Mouse (Mus musculus) CH12.LX (cell line): Measurements from ENCODE around the gene Stk39. TPM values are rescaled to one million over a fixed set of nuclear protein-coding genes. Genes with fewer than 3 reads are reported as not detected.

Experiments
- DNase-seq: peaks from one replicate; pipeline ENCODE4 v3.0.0-alpha.2; 2013; ENCODE audit errors: extremely low read depth
- H3K27ac ChIP-seq: 2 replicates; pipeline ENCODE4 v1.5.1; 2012; ENCODE audit warnings: low read depth, mild to moderate bottlenecking, control low read depth, moderate library complexity; ENCODE audit not compliant: insufficient read depth
- H3K27me3 ChIP-seq: replicated peaks from 2 replicates; pipeline ENCODE3; 2012; ENCODE audit warnings: inconsistent platforms
- H3K36me3 ChIP-seq, 2 experiments: replicated peaks in 1 of 2; 2 replicates each; pipeline versions ENCODE3 to v1.6.1; 2012; ENCODE audit warnings: inconsistent platforms in 1 of 2, low read length in 1 of 2, mild to moderate bottlenecking in 1 of 2, mixed read lengths in 1 of 2, moderate library complexity in 1 of 2; ENCODE audit not compliant: control insufficient read depth in 1 of 2, insufficient read depth in 1 of 2
- H3K4me1 ChIP-seq, 2 experiments: 2 replicates each; pipeline ENCODE4 v1.6.1; 2012; ENCODE audit warnings: inconsistent platforms in 1 of 2, moderate library complexity in 1 of 2; ENCODE audit not compliant: insufficient read depth in 2 of 2, control insufficient read depth in 1 of 2
- H3K4me2 ChIP-seq: 2 replicates; pipeline ENCODE4 v1.6.1; 2012; ENCODE audit warnings: low read depth, mild to moderate bottlenecking, control low read depth; ENCODE audit not compliant: poor library complexity, insufficient read depth, severe bottlenecking
- H3K4me3 ChIP-seq, 3 experiments: fragments of 150-350 bp in 1 of 3; sonication (generic) in 1 of 3; replicated peaks in 1 of 3; 2 replicates each; pipeline versions ENCODE3 to v1.5.1; 2011 to 2012; ENCODE audit warnings: low read depth in 2 of 3, low read length in 2 of 3, mild to moderate bottlenecking in 2 of 3, moderate library complexity in 2 of 3, control low read depth in 1 of 3, improper control_type of control experiment in 1 of 3, inconsistent platforms in 1 of 3, mixed read lengths in 1 of 3; ENCODE audit not compliant: poor library complexity in 1 of 3
- H3K79me2 ChIP-seq: replicated peaks from 2 replicates; pipeline ENCODE4 v1.6.1; 2012; ENCODE audit warnings: mild to moderate bottlenecking, moderate library complexity; ENCODE audit not compliant: control insufficient read depth, poor library complexity, insufficient read depth, severe bottlenecking; ENCODE audit errors: extremely low read depth
- H3K9ac ChIP-seq: 2 replicates; pipeline ENCODE4 v1.6.1; 2012; ENCODE audit warnings: low read depth, mild to moderate bottlenecking, control low read depth, moderate library complexity; ENCODE audit not compliant: insufficient read depth
- H3K9me3 ChIP-seq: replicated peaks from 2 replicates; pipeline ENCODE3; 2012; ENCODE audit warnings: low read length, inconsistent platforms, mixed read lengths
- CHD1 ChIP-seq: IDR thresholded peaks from 2 replicates; pipeline ENCODE4 v1.6.1; 2012; ENCODE audit warnings: low read depth, low read length, improper control_type of control experiment, inconsistent platforms
- E2F4 ChIP-seq: IDR thresholded peaks from 2 replicates; pipeline ENCODE4 v1.6.1; 2011; ENCODE audit warnings: low read depth, low read length, improper control_type of control experiment; ENCODE audit not compliant: insufficient replicate concordance
- ELF1 ChIP-seq: IDR thresholded peaks from 2 replicates; pipeline ENCODE4 v1.6.1; 2014; ENCODE audit warnings: low read depth, mild to moderate bottlenecking, inconsistent platforms, low read length, improper control_type of control experiment
- EP300 ChIP-seq: IDR thresholded peaks from 2 replicates; pipeline ENCODE4 v1.6.1; 2011; ENCODE audit warnings: low read length, improper control_type of control experiment
- ETS1 ChIP-seq: conservative IDR thresholded peaks from 2 replicates; pipeline ENCODE4 v1.6.1; 2012; ENCODE audit warnings: low read depth, mild to moderate bottlenecking, inconsistent platforms, low read length, improper control_type of control experiment, moderate library complexity
- JUN ChIP-seq: IDR thresholded peaks from 2 replicates; pipeline ENCODE4 v1.6.1; 2011; ENCODE audit warnings: low read depth, mild to moderate bottlenecking, low read length, improper control_type of control experiment, moderate library complexity; ENCODE audit not compliant: insufficient read depth
- MAX ChIP-seq: IDR thresholded peaks from 2 replicates; pipeline ENCODE4 v1.6.1; 2011; ENCODE audit warnings: low read length, improper control_type of control experiment
- MEF2A ChIP-seq: IDR thresholded peaks from 2 replicates; pipeline ENCODE4 v1.6.1; 2014; ENCODE audit warnings: low read depth, mild to moderate bottlenecking, inconsistent platforms, low read length, improper control_type of control experiment, borderline replicate concordance
- MXI1 ChIP-seq: IDR thresholded peaks from 2 replicates; pipeline ENCODE4 v1.6.1; 2011; ENCODE audit warnings: mild to moderate bottlenecking, low read depth, low read length, improper control_type of control experiment
- NRF1 ChIP-seq: IDR thresholded peaks from 2 replicates; pipeline ENCODE4 v1.6.1; 2014; ENCODE audit warnings: low read depth, mild to moderate bottlenecking, inconsistent platforms, low read length, improper control_type of control experiment, moderate library complexity
- PAX5 ChIP-seq: IDR thresholded peaks from 2 replicates; pipeline ENCODE4 v1.6.1; 2012; ENCODE audit warnings: low read length, inconsistent platforms, mixed read lengths
- POLR2AphosphoS2 ChIP-seq: IDR thresholded peaks from 2 replicates; pipeline ENCODE4 v1.6.1; 2011; ENCODE audit warnings: low read depth, low read length, improper control_type of control experiment
- RAD21 ChIP-seq: IDR thresholded peaks from 2 replicates; pipeline ENCODE4 v1.6.1; 2011; ENCODE audit warnings: low read depth, mild to moderate bottlenecking, low read length, improper control_type of control experiment, moderate library complexity
- RCOR1 ChIP-seq: conservative IDR thresholded peaks from 2 replicates; pipeline ENCODE4 v1.6.1; 2012; ENCODE audit warnings: low read depth, mild to moderate bottlenecking, inconsistent platforms, low read length, improper control_type of control experiment
- TBP ChIP-seq: conservative IDR thresholded peaks from 2 replicates; pipeline ENCODE4 v1.6.1; 2011; ENCODE audit warnings: low read depth, low read length, improper control_type of control experiment
- UBTF ChIP-seq: IDR thresholded peaks from 2 replicates; pipeline ENCODE4 v1.6.1; 2012; ENCODE audit warnings: low read depth, mild to moderate bottlenecking, inconsistent platforms, low read length, improper control_type of control experiment, moderate library complexity
- USF1 ChIP-seq: IDR thresholded peaks from 2 replicates; pipeline ENCODE4 v1.6.1; 2014; ENCODE audit warnings: low read depth, mild to moderate bottlenecking, inconsistent platforms, low read length, improper control_type of control experiment
- USF2 ChIP-seq: conservative IDR thresholded peaks from 2 replicates; pipeline ENCODE4 v1.6.1; 2011; ENCODE audit warnings: low read depth, low read length, improper control_type of control experiment
- ZC3H11A ChIP-seq: IDR thresholded peaks from 2 replicates; pipeline ENCODE4 v1.6.1; 2012; ENCODE audit warnings: low read depth, mild to moderate bottlenecking, inconsistent platforms, low read length, improper control_type of control experiment
- ZKSCAN1 ChIP-seq: IDR thresholded peaks from 2 replicates; pipeline ENCODE4 v1.6.1; 2012; ENCODE audit warnings: low read depth, inconsistent platforms, low read length, improper control_type of control experiment, borderline replicate concordance
- ZNF384 ChIP-seq: IDR thresholded peaks from 2 replicates; pipeline ENCODE4 v1.6.1; 2012; ENCODE audit warnings: low read depth, low read length, improper control_type of control experiment, inconsistent platforms
- dilution Hi-C: fragments of 300-500 bp; cut with MboI; formaldehyde crosslinking; loops from 2 replicates; pipeline ENCODE4 v1.14.3; 2020; ENCODE audit warnings: low sequenced_read_pairs; ENCODE audit not compliant: extremely low pct_unique_long_range_greater_than_20kb, extremely low pct_ligation_motif_present
- in situ Hi-C: fragments of 300-500 bp; cut with MboI; formaldehyde crosslinking; loops from 3 replicates; pipeline ENCODE4 v1.14.3; 2019; ENCODE audit warnings: low sequenced_read_pairs, low pct_ligation_motif_present, low pct_unique_long_range_greater_than_20kb, mixed read lengths
- polyA plus RNA-seq: library from polyadenylated mRNA; unstranded; fragments of >175 nt; gene quantifications from 2 replicates; pipeline ENCODE4 v1.2.1, GENCODE M21; 2012; ENCODE audit warnings: low read depth; ENCODE audit not compliant: insufficient read length
- total RNA-seq, 2 experiments: library from RNA; depleted of rRNA; stranded (reverse); fragments of 300-350 nt in 1 of 2; fragments of >200 nt in 1 of 2; gene quantifications; 2 replicates each; pipeline ENCODE4 v1.2.3; 2012 to 2014

Gene Stk39
- total and polyA plus RNA-seq, 3 experiments: not detected

GRCm38 (mm10) chr2:68260911-68261310 is 211.2 kb downstream of the Stk39 start:
- DNase-seq: no peak
- Histone ChIP-seq H3K27me3 (no peaks in the 10 kb centered on the region), H3K9ac (no peak overlapping the region), H3K4me3 (no peak overlapping the region), H3K79me2 (no peaks in the 10 kb centered on the region), H3K4me1 (no peaks in the 10 kb centered on the region), H3K9me3 (peaks cover 66% of the 10 kb centered on the region), H3K27ac (no peak overlapping the region), H3K36me3 (no peaks in the 10 kb centered on the region), H3K4me2 (no peak overlapping the region)
- in situ Hi-C loops (no loop called here), dilution Hi-C loops (no loop called here)
- TF ChIP-seq MEF2A (no peak), POLR2AphosphoS2 (no peak), UBTF (no peak)

- H3K79me2 ChIP-seq: no peaks in the 10 kb centered on the region
- no peak for DNase-seq
- H3K4me3 ChIP-seq: no peak overlapping the region
- no peaks in the 10 kb centered on the region for H3K4me1 ChIP-seq
- H3K9ac ChIP-seq: no peak overlapping the region
- no peak overlapping the region for H3K4me2 ChIP-seq
- TF ChIP-seq E2F4: no peak
- TF ChIP-seq POLR2AphosphoS2: no peak
- TF ChIP-seq ZC3H11A: no peak
- TF ChIP-seq EP300: no peak
- no peak for TF ChIP-seq ZKSCAN1
- TF ChIP-seq USF1: no peak
- no peak for TF ChIP-seq RCOR1
- TF ChIP-seq NRF1: no peak
- no peak for TF ChIP-seq MEF2A
- no peak for TF ChIP-seq CHD1
- TF ChIP-seq TBP: no peak
- TF ChIP-seq ZNF384: no peak
- no peak for TF ChIP-seq USF2
- no peak for TF ChIP-seq MAX
- TF ChIP-seq JUN: no peak
- no peak for TF ChIP-seq RAD21
- TF ChIP-seq ELF1: no peak
- TF ChIP-seq PAX5: no peak
- TF ChIP-seq MXI1: no peak
- TF ChIP-seq ETS1: no peak
- no peaks in the 10 kb centered on the region for H3K27me3 ChIP-seq
- in situ Hi-C loops: no loop called here
- no peak overlapping the region for H3K27ac ChIP-seq
- peaks cover 69% of the 10 kb centered on the region for H3K9me3 ChIP-seq
- no peaks in the 10 kb centered on the region for H3K36me3 ChIP-seq
- dilution Hi-C loops: no loop called here
Measured at GRCm38 (mm10) chr2:68257571-68257970, 214.5 kb downstream of the Stk39 start.
